Mouse (Mus musculus): ENCODE measurements around the gene Ogg1.

Ogg1 gene

GRCm38 (mm10) chr6:113326533-113327315 lies at the start of gene Ogg1:
TSS of gene Ogg1 (plus strand) at chr6:113326972.
- CTCF ChIA-PET, result no interaction called here

- CTCF ChIA-PET, result no interaction called here
Observed at GRCm38 (mm10) chr6:113281676-113282075, 45.1 kb upstream of the Ogg1 start.

GRCm38 (mm10) chr6:113282101-113282802 lies 44.5 kb upstream of the Ogg1 start, which contains the start of gene Cpne9:
TSS of gene Cpne9 (plus strand) at chr6:113282307.
- CTCF ChIA-PET, result no interaction called here

GRCm38 (mm10) chr6:113282969-113283368 lies 43.8 kb upstream of the Ogg1 start:
- CTCF ChIA-PET, result no interaction called here

GRCm38 (mm10) chr6:113283500-113283899 lies 43.3 kb upstream of the Ogg1 start:
- CTCF ChIA-PET, result no interaction called here

GRCm38 (mm10) chr6:113284931-113285330 lies 41.8 kb upstream of the Ogg1 start:
- CTCF ChIA-PET, result no interaction called here

GRCm38 (mm10) chr6:113286316-113286715 lies 40.5 kb upstream of the Ogg1 start:
- CTCF ChIA-PET, result no interaction called here

GRCm38 (mm10) chr6:113287236-113287635 lies 39.5 kb upstream of the Ogg1 start:
- CTCF ChIA-PET, result no interaction called here

GRCm38 (mm10) chr6:113289346-113289745 lies 37.4 kb upstream of the Ogg1 start:
- CTCF ChIA-PET, result no interaction called here

GRCm38 (mm10) chr6:113290346-113290745 lies 36.4 kb upstream of the Ogg1 start:
- CTCF ChIA-PET, result no interaction called here

- CTCF ChIA-PET, result no interaction called here
Observed at GRCm38 (mm10) chr6:113292938-113293337, 33.8 kb upstream of the Ogg1 start.

GRCm38 (mm10) chr6:113296046-113296445 lies 30.7 kb upstream of the Ogg1 start:
- CTCF ChIA-PET, result no interaction called here

GRCm38 (mm10) chr6:113296639-113297038 lies 30.1 kb upstream of the Ogg1 start:
- CTCF ChIA-PET, result no interaction called here

- CTCF ChIA-PET, result interaction anchor here (1.0 kb wide), 1 partner anchor 129 kb away, joined by 3 read pairs; no protein-coding TSS in a partner anchor
Observed at GRCm38 (mm10) chr6:113301350-113301749, 25.4 kb upstream of the Ogg1 start.

- CTCF ChIA-PET, result interaction anchor here (1.0 kb wide), 1 partner anchor 130 kb away, joined by 3 read pairs; no protein-coding TSS in a partner anchor
Observed at GRCm38 (mm10) chr6:113302258-113302657, 24.5 kb upstream of the Ogg1 start.

- CTCF ChIA-PET, result no interaction called here
Observed at GRCm38 (mm10) chr6:113306322-113306985, 20.3 kb upstream of the Ogg1 start.

- CTCF ChIA-PET, result no interaction called here
Observed at GRCm38 (mm10) chr6:113306986-113307349, 19.8 kb upstream of the Ogg1 start, which contains the start of gene Brpf1. TSS of gene Brpf1 (plus strand) at chr6:113307137.

GRCm38 (mm10) chr6:113307481-113308121 lies 19.2 kb upstream of the Ogg1 start:
- CTCF ChIA-PET, result no interaction called here

GRCm38 (mm10) chr6:113308141-113308540 lies 18.6 kb upstream of the Ogg1 start:
- CTCF ChIA-PET, result no interaction called here

- CTCF ChIA-PET, result interaction anchor here (0.5 to 0.6 kb wide), 2 partner anchors 175 to 389 kb away, joined by 3 to 14 read pairs; no protein-coding TSS in a partner anchor
Observed at GRCm38 (mm10) chr6:113315972-113316371, 10.8 kb upstream of the Ogg1 start.

- CTCF ChIA-PET, result no interaction called here
Observed at GRCm38 (mm10) chr6:113329396-113329795, 2.6 kb downstream of the Ogg1 start.

GRCm38 (mm10) chr6:113330547-113330946 lies 3.8 kb downstream of the Ogg1 start:
- CTCF ChIA-PET, result interaction anchor here (0.5 to 0.7 kb wide), 2 partner anchors 25 to 233 kb away, joined by 3 read pairs; no protein-coding TSS in a partner anchor

Measured in spleen, embryonic (tissue).